Mouse (Mus musculus) kidney, adult 2 months (tissue): Measurements from ENCODE around the gene Hcrtr1. TPM values are rescaled to one million over a fixed set of nuclear protein-coding genes. Genes with fewer than 3 reads are reported as not detected.

ENCODE experiments used
- DNase-seq: peaks from one replicate; pipeline ENCODE4 v3.0.0; 2021
- H3K27ac ChIP-seq: fragments of 200-500 bp; 2 replicates; pipeline ENCODE4 v1.5.1; 2012; ENCODE audit warnings: low read depth, low read length, control low read depth, inconsistent platforms; ENCODE audit not compliant: insufficient read depth
- H3K27me3 ChIP-seq: fragments of 200-500 bp; replicated peaks from 2 replicates; pipeline ENCODE4 v1.6.1; 2012; ENCODE audit warnings: mild to moderate bottlenecking, moderate library complexity, low read length, inconsistent platforms; ENCODE audit not compliant: control insufficient read depth, insufficient read depth
- H3K36me3 ChIP-seq: fragments of 200-500 bp; 2 replicates; pipeline ENCODE4 v1.6.1; 2012; ENCODE audit warnings: mild to moderate bottlenecking, moderate library complexity, low read length, inconsistent platforms; ENCODE audit not compliant: control insufficient read depth, insufficient read depth
- H3K4me1 ChIP-seq: fragments of 200-500 bp; 2 replicates; pipeline ENCODE4 v1.6.1; 2011; ENCODE audit warnings: low read length; ENCODE audit not compliant: control insufficient read depth, insufficient read depth
- H3K4me3 ChIP-seq: fragments of 200-500 bp; 2 replicates; pipeline ENCODE4 v1.5.1; 2011; ENCODE audit warnings: mild to moderate bottlenecking, low read depth, low read length, control low read depth; ENCODE audit not compliant: insufficient read depth
- CTCF ChIP-seq: fragments of 200-500 bp; conservative IDR thresholded peaks from 2 replicates; pipeline ENCODE4 v1.5.1; 2011; ENCODE audit warnings: low read depth, mild to moderate bottlenecking, control low read depth, low read length, moderate library complexity, mixed read lengths; ENCODE audit not compliant: insufficient read depth, insufficient read length
- POLR2A ChIP-seq: fragments of 200-500 bp; IDR thresholded peaks from one replicate; pipeline ENCODE4 v1.6.1; 2011; ENCODE audit warnings: low read depth, low read length, control low read depth
- WGBS: fragments of 180-500 bp; shearing (Covaris S2); methylation state at CpG from one replicate; pipeline ENCODE4 v1.1.7; 2018; 5-methylcytosine and 5-hydroxymethylcytosine counted together
- polyA plus RNA-seq: library from polyadenylated mRNA; depleted of rRNA; stranded (reverse); fragments of >200 nt; gene quantifications from 2 replicates; pipeline ENCODE4 v1.2.3, GENCODE M21; 2012

Hcrtr1 gene
- polyA plus RNA-seq, 1 experiment, result 0.56 TPM

- Histone ChIP-seq H3K36me3 (no peaks in the 10 kb centered on the region), H3K4me3 (no peak overlapping the region), H3K27me3 (no peaks in the 10 kb centered on the region), H3K27ac (no peak overlapping the region), H3K4me1 (no peaks in the 10 kb centered on the region)
- 61% methylated on average over 12 of the region's 12 CpGs for WGBS
- no peak for TF ChIP-seq CTCF
- TF ChIP-seq POLR2A, result no peak
- DNase-seq, result no peak
Observed at GRCm38 (mm10) chr4:130156812-130157371, 17.7 kb upstream of the Hcrtr1 start.

GRCm38 (mm10) chr4:130154250-130154649 is 15.1 kb upstream of the Hcrtr1 start:
- H3K27ac ChIP-seq, result no peak overlapping the region
- no peak overlapping the region for H3K4me3 ChIP-seq
- TF ChIP-seq CTCF (no peak), POLR2A (no peak)
- no peak for DNase-seq
- no peaks in the 10 kb centered on the region for H3K4me1 ChIP-seq
- WGBS, result 77% methylated on average over 3 of the region's 3 CpGs
- H3K36me3 ChIP-seq, result no peaks in the 10 kb centered on the region
- no peaks in the 10 kb centered on the region for H3K27me3 ChIP-seq

DNA sequence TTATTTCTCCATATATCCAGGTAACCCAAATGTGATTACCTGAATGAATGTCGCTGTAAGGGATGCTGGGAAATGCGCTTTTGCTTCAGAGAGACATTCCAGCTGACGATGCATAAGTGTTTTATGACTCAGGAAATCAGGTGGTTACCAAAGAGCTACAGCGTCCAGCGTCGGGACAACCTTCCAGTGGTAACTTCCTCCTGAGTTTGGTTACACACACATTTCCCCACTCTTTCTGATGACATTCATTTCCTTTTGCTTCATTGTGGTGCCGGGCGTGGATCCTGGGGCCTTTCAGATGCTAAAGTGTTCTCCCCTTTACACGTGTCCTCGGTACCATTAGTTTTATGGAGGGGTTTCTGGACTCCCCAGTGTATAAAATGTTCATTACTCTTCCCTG is 9.2 kb upstream of the Hcrtr1 start:
- no peak for TF ChIP-seq CTCF
- no peak for TF ChIP-seq POLR2A
- Histone ChIP-seq H3K36me3 (no peaks in the 10 kb centered on the region), H3K27me3 (no peaks in the 10 kb centered on the region), H3K4me3 (no peak overlapping the region), H3K4me1 (no peaks in the 10 kb centered on the region), H3K27ac (no peak overlapping the region)
- no peak for DNase-seq
- 60% methylated on average over 10 of the region's 10 CpGs for WGBS

GRCm38 (mm10) chr4:130141786-130142185 is 2.6 kb upstream of the Hcrtr1 start:
- WGBS, result 67% methylated on average over 3 of the region's 3 CpGs
- DNase-seq, result no peak
- TF ChIP-seq CTCF (no peak), POLR2A (no peak)

DNA sequence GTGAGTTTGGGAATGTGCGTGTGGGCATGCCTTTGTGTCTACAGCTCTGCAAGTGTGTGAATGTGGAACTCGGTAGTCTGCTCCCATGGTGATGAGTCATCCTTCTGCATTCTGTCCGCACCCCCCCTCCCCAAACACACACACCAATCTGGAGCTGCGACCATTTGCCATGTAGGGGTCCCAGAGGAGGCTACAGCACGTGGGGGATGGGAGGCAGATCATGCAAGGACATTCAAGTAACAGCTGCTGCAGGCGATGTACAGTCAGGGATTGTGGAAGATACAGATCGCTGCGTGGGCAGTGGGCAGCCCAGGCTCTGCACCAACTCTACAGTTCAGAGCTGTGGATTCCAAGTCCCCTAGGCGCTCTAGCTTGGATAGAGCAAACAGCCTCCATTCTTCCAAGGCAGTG is 1.8 kb upstream of the Hcrtr1 start:
- no peak overlapping the region for H3K4me3 ChIP-seq
- no peak for DNase-seq
- WGBS, result 63% methylated on average over 9 of the region's 9 CpGs
- H3K27me3 ChIP-seq, result peaks cover 1% of the 10 kb centered on the region; the same call in 1 of the 2 replicates
- TF ChIP-seq CTCF (no peak), POLR2A (no peak)
- H3K36me3 ChIP-seq, result no peaks in the 10 kb centered on the region
- no peaks in the 10 kb centered on the region for H3K4me1 ChIP-seq
- no peak overlapping the region for H3K27ac ChIP-seq

More at GRCm38 (mm10) chr4:130141786-130142185, 2.6 kb upstream of the Hcrtr1 start:
- Histone ChIP-seq H3K27ac (no peak overlapping the region), H3K4me1 (no peaks in the 10 kb centered on the region), H3K27me3 (peaks cover 1% of the 10 kb centered on the region; the same call in 1 of the 2 replicates), H3K36me3 (no peaks in the 10 kb centered on the region), H3K4me3 (no peak overlapping the region)

DNA sequence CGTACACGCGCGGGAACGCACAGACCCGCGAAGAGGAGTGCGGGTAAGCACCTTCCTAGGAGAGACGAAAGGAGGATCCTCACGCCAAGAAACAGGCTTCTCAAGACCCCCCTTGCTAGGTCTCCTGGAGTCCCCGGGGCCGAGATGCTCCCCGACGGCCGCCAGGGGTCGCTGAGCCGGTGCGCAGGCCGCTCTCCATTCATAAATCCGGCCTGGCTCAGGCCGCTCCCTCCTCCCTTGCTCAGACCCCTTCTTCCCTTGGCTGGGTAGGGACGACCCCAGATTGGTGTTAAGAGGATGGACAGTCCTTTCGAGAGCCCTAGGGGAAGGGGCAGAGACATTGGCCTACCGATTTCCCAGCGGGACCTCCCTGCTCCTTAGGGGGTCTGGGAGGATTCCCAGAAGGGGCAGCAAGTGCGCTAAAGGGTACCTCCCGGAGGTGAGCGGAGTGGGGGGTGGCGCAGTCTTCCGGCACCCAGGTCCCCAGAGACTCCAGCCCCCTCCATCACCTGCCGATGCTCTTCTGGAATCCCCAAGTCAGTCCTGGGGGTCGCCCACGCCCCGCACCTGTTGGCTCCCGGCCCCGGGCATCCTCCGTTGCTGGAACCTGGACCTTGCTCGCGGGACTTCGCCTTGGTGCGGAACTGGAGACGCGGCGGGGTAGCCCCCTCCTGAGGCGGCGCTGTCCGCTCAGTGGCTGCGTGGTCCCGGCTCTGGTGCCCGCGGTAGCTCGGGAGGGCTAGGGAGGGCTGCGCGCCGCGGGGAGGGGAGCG is 532 bp downstream of the Hcrtr1 start:
- Histone ChIP-seq H3K27ac (no peak overlapping the region), H3K4me1 (no peaks in the 10 kb centered on the region), H3K36me3 (no peaks in the 10 kb centered on the region), H3K27me3 (peaks cover 1% of the 10 kb centered on the region; the same call in 1 of the 2 replicates), H3K4me3 (no peak overlapping the region)
- TF ChIP-seq CTCF (peak; percentile 64), POLR2A (no peak)
- WGBS, result 2% methylated on average over 57 of the region's 57 CpGs
- DNase-seq, result peak; percentile 72

DNA sequence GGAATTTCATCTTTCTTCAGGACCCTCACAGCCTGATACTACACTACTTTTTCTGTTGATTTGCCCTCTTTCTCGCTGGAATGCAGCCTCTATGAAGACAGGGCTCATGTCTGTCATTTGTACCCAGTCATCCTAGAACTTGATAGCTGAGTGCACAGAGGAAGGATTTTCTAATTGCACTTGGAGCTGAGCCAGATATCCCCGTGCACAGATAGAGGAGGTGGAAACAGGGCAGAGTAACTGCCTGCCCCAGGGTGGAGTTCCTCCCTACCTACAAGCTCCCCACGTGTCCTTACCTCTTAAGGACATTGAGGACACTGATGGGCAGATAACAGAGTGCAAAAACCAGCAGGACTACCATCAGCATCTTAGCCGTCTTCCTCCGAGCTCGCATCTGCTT is 5.8 kb downstream of the Hcrtr1 start:
- no peak overlapping the region for H3K27ac ChIP-seq
- H3K4me1 ChIP-seq, result peaks cover 29% of the 10 kb centered on the region
- H3K36me3 ChIP-seq, result no peaks in the 10 kb centered on the region
- H3K4me3 ChIP-seq, result no peak overlapping the region
- no peak for TF ChIP-seq POLR2A
- no peak for TF ChIP-seq CTCF
- no peak for DNase-seq
- no peaks in the 10 kb centered on the region for H3K27me3 ChIP-seq
- WGBS, result 65% methylated on average over 6 of the region's 6 CpGs
